Mouse (Mus musculus) ovary, postnatal 14 days (tissue): ENCODE results near the gene Gm20517.

Experiments used
- DNase-seq: peaks from one replicate; pipeline ENCODE4 v3.0.0; 2022; ENCODE audit warnings: low spot score

Gene Gm20517

DNA sequence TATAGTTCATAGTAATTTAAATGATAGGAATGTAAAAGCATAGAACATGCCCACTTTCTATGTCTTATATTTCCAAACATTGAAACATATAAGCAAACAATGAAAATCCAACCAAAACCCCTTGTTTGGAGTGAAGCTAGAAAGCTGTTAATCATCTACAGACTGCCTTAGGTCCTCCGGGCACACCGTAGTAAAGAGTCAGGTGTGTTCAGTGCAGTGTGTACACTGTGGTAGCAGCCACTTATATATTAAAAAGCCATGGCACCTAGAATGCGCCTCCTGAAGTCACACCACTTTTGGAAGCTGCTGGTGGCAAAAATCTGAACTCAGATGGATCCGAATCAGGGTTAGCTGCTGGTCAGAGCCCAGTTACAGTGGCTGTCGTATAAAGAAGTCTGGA, 66.8 kb downstream of the Gm20517 start:
- DNase-seq, result no peak

- no peak for DNase-seq
Measured at GRCm38 (mm10) chr17:47678702-47679101, 67.3 kb downstream of the Gm20517 start.

GRCm38 (mm10) chr17:47682836-47683235, 71.4 kb downstream of the Gm20517 start:
- no peak for DNase-seq

- peak; percentile 85 for DNase-seq
Measured at GRCm38 (mm10) chr17:47687409-47688343, 76.3 kb downstream of the Gm20517 start.

DNA sequence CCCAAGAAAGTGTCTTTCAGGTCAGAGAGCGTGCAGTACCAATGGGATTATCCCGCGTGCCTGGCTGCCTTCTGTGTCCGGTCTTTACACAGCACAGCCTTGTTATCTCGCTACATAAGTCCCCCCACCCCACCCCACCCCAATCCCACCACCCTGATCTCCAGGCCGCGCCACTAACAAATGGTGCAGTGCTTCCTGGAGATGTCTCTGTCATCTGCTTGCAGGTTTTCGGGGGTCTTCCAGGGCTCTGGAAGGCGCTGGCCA, 76.9 kb downstream of the Gm20517 start, which contains the start of gene Tomm6:
Tomm6 (minus strand) TSS at position 43 of the 264 bp plus-strand sequence.
- DNase-seq, result no peak

GRCm38 (mm10) chr17:47688608-47689575, 77.5 kb downstream of the Gm20517 start, which contains the start of gene Frs3:
Gene Frs3, plus strand, starts transcription at chr17:47689030.
- peak; percentile 56 for DNase-seq

DNA sequence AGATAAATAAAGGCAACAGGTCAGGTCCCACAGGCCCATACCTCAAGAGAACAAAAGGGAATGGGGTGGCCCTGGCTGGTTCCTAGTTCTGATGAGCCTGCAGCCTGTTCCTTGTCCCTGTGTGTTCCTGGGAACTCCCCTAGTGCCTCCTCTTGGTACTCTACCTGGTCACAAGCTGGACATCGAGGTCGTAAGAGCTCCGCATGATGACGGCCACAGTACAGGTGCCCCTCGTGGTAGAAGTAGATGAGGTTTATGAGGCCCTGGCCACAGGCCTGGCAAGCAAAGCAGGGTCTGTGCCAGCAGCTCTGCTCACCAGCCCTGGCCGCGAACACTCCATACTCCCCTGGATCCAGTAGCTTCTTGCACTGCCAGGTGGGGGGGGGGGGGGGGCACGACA, 78.5 kb downstream of the Gm20517 start:
- DNase-seq, result no peak

GRCm38 (mm10) chr17:47691650-47692049, 80.3 kb downstream of the Gm20517 start:
- DNase-seq, result no peak

DNA sequence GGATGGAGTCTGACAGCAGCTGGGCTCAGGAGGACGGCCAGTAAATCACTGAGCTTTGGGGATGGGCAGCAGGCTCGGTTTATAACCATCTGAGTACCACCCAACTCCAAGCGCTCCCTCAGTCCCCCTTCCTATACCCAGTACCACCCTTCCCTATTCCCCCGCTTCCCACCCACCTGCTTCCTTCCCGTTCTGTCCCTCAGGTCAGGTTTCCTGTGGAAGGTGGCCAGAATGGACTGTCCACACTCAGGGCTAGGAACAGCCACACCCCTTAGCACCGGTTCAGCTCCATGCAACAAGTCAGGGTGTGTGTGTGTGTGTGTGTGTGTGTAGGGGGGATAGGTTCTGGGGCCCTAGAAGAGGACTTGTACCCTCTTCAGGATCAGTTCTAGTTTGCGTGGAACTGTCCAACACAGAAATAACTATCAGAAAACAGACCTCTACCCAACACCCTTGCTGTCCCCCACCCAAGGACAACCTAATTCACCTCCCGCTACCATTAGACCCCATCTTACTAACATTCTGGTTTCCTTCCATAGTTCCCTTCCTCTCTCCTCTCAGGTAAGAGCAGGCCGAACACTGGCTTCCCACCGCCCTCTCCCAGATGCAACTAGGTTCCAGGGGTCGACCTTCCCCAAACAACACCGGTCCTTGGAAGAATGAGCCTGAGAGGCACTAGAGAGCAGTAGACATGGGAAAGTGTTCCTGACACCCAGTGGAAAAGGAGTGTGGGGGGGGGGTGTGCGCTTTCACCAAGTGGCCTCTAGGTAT, 82.5 kb downstream of the Gm20517 start:
- DNase-seq, result no peak

DNA sequence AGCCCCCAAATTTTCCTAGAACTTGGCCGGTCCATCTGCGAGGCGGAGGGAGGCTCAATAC, 82.9 kb downstream of the Gm20517 start, which contains the start of gene Gm21981:
Gm21981 (minus strand) TSS at position 14 of the 61 bp plus-strand sequence.
- no peak for DNase-seq

GRCm38 (mm10) chr17:47694503-47695336, 83.3 kb downstream of the Gm20517 start, which contains the start of gene Prickle4:
Gene Prickle4, minus strand, starts transcription at chr17:47694736.
- peak; percentile 97 for DNase-seq

DNA sequence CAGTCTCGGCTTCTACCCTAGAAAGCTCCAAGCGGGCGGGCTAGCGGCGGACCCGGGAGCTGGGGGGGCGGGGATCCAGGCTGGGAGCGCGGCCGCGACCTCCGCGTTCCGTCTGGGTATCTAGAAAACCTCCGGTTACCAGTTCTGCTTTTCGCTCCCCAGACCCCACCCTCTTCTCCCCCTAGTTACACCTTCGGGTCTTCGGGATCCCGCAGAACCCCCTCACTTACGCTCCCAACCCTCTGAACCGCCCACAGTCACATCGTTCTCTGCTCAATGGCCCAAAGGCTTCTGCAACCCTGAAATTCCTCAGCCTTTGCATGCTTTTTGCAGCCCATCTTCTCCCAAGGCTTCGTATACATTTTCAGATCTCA, 83.9 kb downstream of the Gm20517 start:
- no peak for DNase-seq

DNA sequence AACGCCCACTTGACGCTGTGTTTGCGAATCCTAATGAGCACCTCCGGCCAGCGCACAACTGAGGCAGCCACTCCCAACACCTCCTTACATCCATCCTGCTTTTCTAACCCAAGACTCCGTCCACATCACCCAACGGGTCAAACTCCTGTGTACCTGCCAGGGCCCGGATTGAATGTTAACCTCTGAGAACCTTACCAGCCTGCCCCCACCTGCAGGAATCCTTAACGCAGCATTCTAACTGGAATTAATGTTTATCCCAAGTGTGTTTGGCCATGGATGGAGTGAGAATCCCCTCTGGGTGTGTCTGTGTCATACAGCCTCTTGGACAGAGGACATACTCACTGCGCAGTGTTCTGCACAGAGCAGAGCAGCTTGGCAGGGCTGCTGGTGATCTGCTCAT, 86.8 kb downstream of the Gm20517 start:
- no peak for DNase-seq

GRCm38 (mm10) chr17:47699055-47699454, 87.7 kb downstream of the Gm20517 start:
- no peak for DNase-seq

- no peak for DNase-seq
Measured at GRCm38 (mm10) chr17:47701793-47702192, 90.4 kb downstream of the Gm20517 start.

DNA sequence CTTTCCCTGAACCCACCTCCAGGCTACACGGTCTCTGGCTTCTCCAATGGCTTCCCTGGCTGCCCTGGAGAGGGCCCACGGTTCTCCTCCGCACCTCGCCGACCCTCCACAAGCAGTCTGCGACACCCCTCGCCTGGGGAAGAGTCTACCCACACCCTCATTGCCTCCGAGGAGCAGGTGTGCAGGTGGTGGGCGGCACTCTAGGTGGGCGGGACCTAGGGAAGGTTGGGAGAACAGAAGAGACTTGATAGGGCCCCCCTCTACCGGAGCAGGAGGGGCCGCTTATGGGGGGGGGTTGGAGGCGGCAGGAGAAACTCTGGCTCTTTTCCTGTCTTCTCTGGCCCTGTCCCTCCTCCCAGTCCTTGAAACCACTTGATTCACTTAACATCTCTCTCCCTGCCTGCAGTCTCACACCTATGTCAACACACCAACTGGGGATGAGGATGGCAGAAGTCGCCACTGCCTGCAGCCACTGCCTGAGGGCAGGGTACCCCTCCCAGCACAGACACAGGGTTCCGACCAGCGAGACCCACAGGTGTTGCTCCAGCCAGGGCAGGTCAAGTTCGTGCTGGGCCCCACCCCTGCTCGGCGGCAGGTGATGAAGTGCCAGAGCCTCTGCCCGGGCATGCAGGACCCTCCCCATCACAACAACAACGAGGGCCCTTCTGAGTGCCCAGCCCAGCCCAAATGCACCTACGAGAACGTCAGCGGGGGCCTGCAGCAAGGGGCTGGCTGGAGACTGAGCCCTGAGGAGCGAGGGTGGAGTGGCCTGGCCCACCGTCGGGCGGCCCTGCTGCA, 91.4 kb downstream of the Gm20517 start:
- no peak for DNase-seq

GRCm38 (mm10) chr17:47703556-47703955, 92.2 kb downstream of the Gm20517 start:
- no peak for DNase-seq

DNA sequence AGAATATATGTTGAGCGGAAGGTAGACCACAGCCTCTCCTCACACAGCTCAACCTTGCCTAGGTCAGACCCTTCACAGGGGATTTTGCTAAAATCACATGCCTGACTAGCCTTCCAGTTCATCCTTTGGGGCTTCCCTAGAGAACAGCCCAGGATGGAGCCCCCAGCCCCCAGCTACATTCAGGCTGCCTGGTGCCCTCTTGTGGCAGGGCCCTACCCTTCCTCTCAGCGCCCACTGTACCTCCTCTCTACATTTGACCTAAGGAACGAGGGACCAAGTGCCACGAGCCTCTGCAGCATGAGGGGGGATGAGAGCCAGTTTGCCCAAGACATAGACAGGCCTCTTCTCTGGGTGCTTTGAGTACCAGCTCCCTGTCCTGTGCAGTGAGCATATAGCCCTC, 93.3 kb downstream of the Gm20517 start:
- DNase-seq, result no peak

GRCm38 (mm10) chr17:47706196-47706595, 94.8 kb downstream of the Gm20517 start:
- no peak for DNase-seq

DNA sequence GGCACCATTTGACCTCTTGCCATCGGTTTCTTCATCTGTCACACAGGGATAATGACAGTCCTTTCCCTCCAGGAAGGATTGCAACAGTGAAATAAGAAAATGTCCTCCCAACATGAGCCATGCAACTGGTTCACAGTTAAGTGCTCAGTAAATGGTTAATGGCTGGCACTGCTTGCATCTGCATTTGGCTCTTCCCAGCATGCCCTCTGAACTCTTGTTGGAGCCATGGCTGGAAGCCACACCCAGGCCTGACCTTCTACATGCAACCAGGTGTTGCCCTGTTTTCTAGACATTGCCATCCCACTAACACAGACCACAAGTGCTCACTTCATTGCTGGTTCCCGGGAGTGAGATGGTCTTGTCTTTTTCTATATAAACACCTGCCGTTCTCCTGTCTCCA, 96.6 kb downstream of the Gm20517 start:
- DNase-seq, result no peak

DNA sequence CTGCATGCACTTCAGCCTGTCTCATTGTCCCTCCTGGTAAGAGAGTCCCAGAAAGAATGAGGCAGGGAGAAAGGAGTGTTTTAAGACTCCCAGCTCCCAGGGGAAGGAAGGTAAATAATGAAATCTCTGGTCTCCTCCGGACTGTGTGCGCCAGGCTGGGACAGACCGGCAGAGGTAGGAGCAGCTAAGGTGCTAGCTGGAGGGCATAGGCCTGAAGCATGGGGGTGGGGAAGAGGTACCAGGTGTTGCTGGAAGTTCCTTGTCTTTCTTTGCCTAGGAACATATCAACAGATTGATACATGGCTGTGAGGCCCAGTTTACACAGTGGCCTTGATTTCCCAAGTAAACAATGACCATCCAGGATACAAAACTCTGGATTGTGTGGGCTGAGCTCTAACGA, 97.6 kb downstream of the Gm20517 start:
- no peak for DNase-seq
